Mouse (Mus musculus) thymus, postnatal 14 days (tissue): Measurements from ENCODE around the gene Pdcd4.
"Not testable (repeated sequence)": the region's sequence is repeated elsewhere in the genome, so short reads cannot be mapped to it uniquely, and the experiment has no call there.

ENCODE experiments used
- DNase-seq: peaks from one replicate; pipeline ENCODE4 v3.0.0; 2021

The Pdcd4 gene

DNA sequence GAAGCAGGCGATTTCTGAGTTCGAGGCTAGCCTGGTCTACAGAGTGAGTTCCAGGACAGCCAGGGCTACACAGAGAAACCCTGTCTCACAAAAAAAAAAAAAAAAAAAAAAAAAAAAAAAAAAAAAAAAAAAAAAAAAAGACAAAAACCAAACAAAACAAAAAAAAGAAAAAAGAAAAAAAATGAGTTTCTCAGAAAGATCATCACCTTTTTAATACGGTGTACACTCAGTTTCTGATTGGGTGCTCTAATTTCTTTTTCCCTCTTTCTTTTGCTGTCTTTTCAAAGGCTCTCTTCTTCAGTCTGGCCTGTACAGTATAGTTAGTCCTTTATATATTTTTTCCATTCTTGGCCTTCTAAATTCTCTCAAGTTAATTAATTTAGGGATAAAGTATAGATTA lies 72.3 kb downstream of the Pdcd4 start:
- DNase-seq: not testable (repeated sequence)

GRCm38 (mm10) chr19:53964910-53965633 lies 73.0 kb downstream of the Pdcd4 start:
- no peak for DNase-seq

DNA sequence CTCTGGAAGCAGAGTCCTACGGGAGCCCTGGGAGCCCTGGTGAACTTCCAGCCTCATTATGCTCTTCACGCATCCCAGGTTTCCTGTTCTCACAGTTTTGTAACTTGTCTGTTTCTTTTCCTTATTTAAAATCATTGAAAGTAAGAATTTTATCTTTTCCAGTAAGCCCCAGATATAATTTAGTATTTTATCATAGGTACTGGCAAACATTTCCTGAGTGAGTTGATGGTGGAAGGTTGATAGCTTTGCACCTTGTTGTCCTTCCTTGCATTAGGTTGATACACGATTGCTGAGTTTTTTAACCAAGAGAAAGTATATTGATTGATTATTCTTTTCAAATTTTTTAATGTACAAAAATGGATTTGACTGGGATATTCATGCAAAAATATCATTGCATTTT lies 77.2 kb downstream of the Pdcd4 start:
- DNase-seq: no peak

DNA sequence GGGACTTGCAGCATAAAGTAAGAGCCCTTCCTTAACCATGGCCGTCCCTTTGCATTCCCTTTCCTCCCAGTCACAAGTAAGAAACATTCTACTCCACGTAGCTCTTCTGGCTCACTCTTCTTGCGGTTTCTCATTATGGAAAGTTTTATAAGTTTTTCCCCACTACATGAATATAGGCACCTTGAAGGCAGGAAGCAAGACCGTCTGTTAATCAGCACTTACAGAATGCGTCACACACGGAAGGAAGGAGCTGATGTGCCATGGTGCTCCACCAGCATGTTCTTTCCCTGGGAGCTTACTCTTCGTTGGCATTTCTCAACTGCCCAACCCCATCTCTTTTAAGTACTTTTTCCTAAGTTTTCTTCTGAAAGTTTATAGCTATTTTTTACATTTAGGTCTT lies 79.9 kb downstream of the Pdcd4 start:
- DNase-seq: no peak

GRCm38 (mm10) chr19:53973656-53974055 lies 81.6 kb downstream of the Pdcd4 start:
- no peak for DNase-seq
